Mouse (Mus musculus) cerebellum, adult 2 months (tissue): ENCODE data around the gene Aamp.
"Not testable (repeated sequence)": the region's sequence is repeated elsewhere in the genome, so short reads cannot be mapped to it uniquely, and the experiment has no call there.

ENCODE experiments used
- CTCF ChIP-seq: fragments of 200-500 bp; IDR thresholded peaks from 2 replicates; pipeline ENCODE4 v1.5.1; 2011; ENCODE audit warnings: low read depth, mild to moderate bottlenecking, control low read depth, low read length, moderate library complexity, borderline replicate concordance; ENCODE audit not compliant: insufficient read depth
- POLR2A ChIP-seq: fragments of 200-500 bp; IDR thresholded peaks from 2 replicates; pipeline ENCODE4 v1.6.1; 2011; ENCODE audit warnings: low read length, control low read depth, borderline replicate concordance; ENCODE audit not compliant: insufficient read depth

DNA sequence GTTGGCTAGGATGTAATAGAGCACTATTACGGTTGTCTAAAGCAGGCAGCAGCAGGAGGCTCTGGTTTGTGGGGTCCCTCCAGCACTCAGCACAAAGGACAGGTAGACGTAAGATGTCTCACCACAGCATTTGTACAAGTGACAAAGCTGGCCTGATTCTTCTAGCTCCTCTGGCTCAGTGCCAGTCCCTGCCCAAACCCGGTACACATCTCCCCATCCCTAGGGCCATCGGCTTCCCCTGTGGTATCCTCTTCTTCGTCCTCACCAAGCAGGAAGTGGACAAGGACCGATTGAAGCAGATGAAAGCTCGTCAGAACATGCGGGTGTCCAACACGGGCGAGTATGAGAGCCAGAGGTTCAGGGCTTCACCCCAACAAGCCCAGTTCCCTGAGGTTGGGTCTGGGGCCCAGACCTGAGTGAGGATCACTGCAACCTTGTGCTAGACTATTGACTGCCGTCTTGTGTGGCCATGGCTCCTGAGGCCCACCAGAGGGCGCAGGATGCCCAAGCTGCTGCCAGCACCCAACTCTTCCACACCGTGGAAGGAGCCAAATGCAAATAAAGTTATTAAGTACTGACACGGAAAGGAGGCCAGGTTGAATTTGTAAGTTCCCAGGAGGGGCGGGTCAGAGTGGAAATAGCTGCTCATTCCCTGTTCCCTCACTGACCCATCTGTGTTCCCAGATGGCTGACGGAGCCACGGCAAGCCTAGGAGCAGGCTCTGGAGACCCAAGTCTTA is 2.5 kb upstream of the Aamp start:
- peak; percentile 43 for TF ChIP-seq CTCF
- not testable (repeated sequence) for TF ChIP-seq POLR2A
